Comparison of ENCODE assay signal across 11 mouse cellular contexts in the genomic region with DNA sequence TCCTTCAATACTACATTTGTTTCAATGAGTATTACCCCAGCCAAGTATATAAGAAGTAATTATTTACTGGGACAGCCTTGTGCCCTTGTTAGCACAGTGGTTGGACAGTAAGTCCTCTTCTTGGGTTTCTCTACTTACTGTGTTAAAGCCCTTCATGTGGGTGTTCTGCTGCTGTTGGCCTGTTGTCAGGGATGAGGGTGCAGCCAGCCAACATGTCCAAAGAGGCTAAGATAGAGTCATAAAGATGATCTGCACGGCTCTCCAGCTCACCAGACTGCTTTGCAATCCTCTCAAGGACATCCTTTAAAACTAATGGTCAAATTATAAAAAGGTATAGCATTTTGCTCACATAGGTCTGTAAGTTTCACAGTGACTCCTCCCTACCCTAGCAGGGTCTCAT. TPM values are rescaled to one million over a fixed set of nuclear protein-coding genes. Genes with fewer than 3 reads are reported as not detected.
DNase-seq lines count a peak whose midpoint lies in the region; ATAC-seq and TF ChIP-seq lines count a peak whose summit lies in the region.
"Had no signal": no experiment of that assay in that cellular context is flagged by ENCODE, and none has a peak within 500 bp of the region (broad histone marks: within the 10 kb centered on the region; RNA-seq: fewer than 3 reads in every experiment).

No protein-coding gene starts in this region.

- H3K4me2 ChIP-seq in heart, embryonic 15.5 days, result no peak overlapping the region
- H3K4me2 ChIP-seq in embryonic facial prominence, embryonic 15.5 days (replicated peaks), result no peak overlapping the region
- H3K4me2 ChIP-seq: forebrain, embryonic 15.5 days; neural tube, embryonic 12.5 days had no signal

- peak overlapping the region; percentile 84 for H3K27ac ChIP-seq in heart, embryonic 15.5 days
- H3K27ac ChIP-seq in spleen, adult 2 months (ENCODE audit: insufficient read depth, low read length), result peak overlapping the region; percentile 66; the same call in 1 of the 2 replicates
- H3K27ac ChIP-seq in embryonic facial prominence, embryonic 15.5 days (replicated peaks), result peak overlapping the region; percentile 49; the same call in 1 of the 2 replicates
- H3K27ac ChIP-seq: neural tube, embryonic 12.5 days had no signal

- no peaks in the 10 kb centered on the region for H3K9me3 ChIP-seq in heart, embryonic 15.5 days (replicated peaks)
- no peaks in the 10 kb centered on the region for H3K9me3 ChIP-seq in embryonic facial prominence, embryonic 15.5 days (replicated peaks)
- H3K9me3 ChIP-seq: forebrain, embryonic 15.5 days; hindbrain, embryonic 10.5 days; neural tube, embryonic 12.5 days had no signal

- H3K4me3 ChIP-seq in heart, embryonic 15.5 days, result no peak overlapping the region
- no peak overlapping the region for H3K4me3 ChIP-seq in spleen, adult 2 months (ENCODE audit: extremely low read depth, insufficient read depth, insufficient read length)
- H3K4me3 ChIP-seq in embryonic facial prominence, embryonic 15.5 days (replicated peaks), result no peak overlapping the region
- H3K4me3 ChIP-seq: forebrain, embryonic 15.5 days; hindbrain, embryonic 10.5 days; neural tube, embryonic 12.5 days had no signal

- no peak for TF ChIP-seq POLR2A in spleen, adult 2 months (IDR thresholded peaks at IDR 0.05; ENCODE audit: low read depth, low read length)

- peaks cover 69% of the 10 kb centered on the region for H3K36me3 ChIP-seq in heart, embryonic 15.5 days
- H3K36me3 ChIP-seq in spleen, adult 2 months (ENCODE audit: control insufficient read depth, insufficient read depth, low read length), result peaks cover 31% of the 10 kb centered on the region
- H3K36me3 ChIP-seq in embryonic facial prominence, embryonic 15.5 days, result peaks cover 66% of the 10 kb centered on the region

- no peak for DNase-seq in heart, adult 18-20 months
- no peak for DNase-seq in spleen, adult 2 months (ENCODE audit: low read depth in 1 of 2, low spot score in 2 of 2)
- DNase-seq in spleen, postnatal 36 days (ENCODE audit: low spot score in 2 of 2), result no peak
- DNase-seq in urinary bladder, postnatal 4 days (ENCODE audit: low spot score in 2 of 2), result no peak
- DNase-seq: kidney, postnatal 10 days had no signal

- TF ChIP-seq CTCF in spleen, adult 2 months (IDR thresholded peaks at IDR 0.05; ENCODE audit: extremely low read depth, insufficient read depth, insufficient read length, insufficient replicate concordance), result no peak

- no peaks in the 10 kb centered on the region for H3K27me3 ChIP-seq in heart, embryonic 15.5 days
- no peaks in the 10 kb centered on the region for H3K27me3 ChIP-seq in spleen, adult 2 months (ENCODE audit: control insufficient read depth, insufficient read depth, low read length)
- no peaks in the 10 kb centered on the region for H3K27me3 ChIP-seq in embryonic facial prominence, embryonic 15.5 days
- H3K27me3 ChIP-seq: forebrain, embryonic 15.5 days; neural tube, embryonic 12.5 days had no signal

- WGBS in heart, embryonic 15.5 days, result 44% methylated on average over 1 of the region's 1 CpGs
- WGBS in spleen, adult 2 months, result 64% methylated on average over 1 of the region's 1 CpGs
- 79% methylated on average over 1 of the region's 1 CpGs for WGBS in embryonic facial prominence, embryonic 15.5 days

- no peak overlapping the region for H3K9ac ChIP-seq in heart, embryonic 15.5 days
- no peak overlapping the region for H3K9ac ChIP-seq in embryonic facial prominence, embryonic 15.5 days
- H3K9ac ChIP-seq: forebrain, embryonic 15.5 days; neural tube, embryonic 12.5 days had no signal

- ATAC-seq in heart, embryonic 15.5 days (replicated peaks; ENCODE audit: insufficient number of reproducible peaks, insufficient read depth, low FRiP score, low read depth), result no peak
- no peak for ATAC-seq in embryonic facial prominence, embryonic 15.5 days (ENCODE audit: insufficient number of reproducible peaks, low FRiP score, low TSS enrichment, low read depth)
- ATAC-seq in monocyte, adult 5-6 weeks (replicated peaks; ENCODE audit: insufficient number of reproducible peaks, low FRiP score, low TSS enrichment, poor library complexity, severe bottlenecking), result no peak
- ATAC-seq: forebrain, embryonic 15.5 days had no signal

- H3K4me1 ChIP-seq in heart, embryonic 15.5 days (replicated peaks), result peaks cover 11% of the 10 kb centered on the region; the same call in 1 of the 2 replicates
- peaks cover 8% of the 10 kb centered on the region for H3K4me1 ChIP-seq in spleen, adult 2 months (ENCODE audit: control insufficient read depth, insufficient read depth, insufficient read length)
- no peaks in the 10 kb centered on the region for H3K4me1 ChIP-seq in embryonic facial prominence, embryonic 15.5 days
- H3K4me1 ChIP-seq: forebrain, embryonic 15.5 days; neural tube, embryonic 12.5 days had no signal

RNA-seq across cellular contexts. Expression of gene Cep68, which starts 18.9 kb away (rescaled TPM):
- polyA plus RNA-seq in heart, embryonic 15.5 days (2015; fragmentation: Nextera tagmentation; extraction: Ambion mirVana), result 25.7 and 31.9 TPM in 2 replicates
- 10 to 100 TPM; 38.5 to 43.5 TPM for total RNA-seq in heart, adult 18-20 months (2021)
- polyA plus RNA-seq in spleen, adult 2 months (2012; rRNA removed), result 14.9 and 18.3 TPM in 2 replicates
- 31.1 and 33.2 TPM in 2 replicates for polyA plus RNA-seq in embryonic facial prominence, embryonic 15.5 days (2015; fragmentation: Nextera tagmentation; extraction: Ambion mirVana)
- total RNA-seq in monocyte, adult 5-6 weeks (2017), result 6.1 to 12.7 TPM (median 7.7 TPM) in 3 replicates

RNA-seq across cellular contexts. Expression of gene Rab1a, which starts 29.1 kb away (rescaled TPM):
- polyA plus RNA-seq in heart, embryonic 15.5 days (2015; fragmentation: Nextera tagmentation; extraction: Ambion mirVana), result 191 and 212 TPM in 2 replicates
- 100 to 1,000 TPM; 125 to 136 TPM for total RNA-seq in heart, adult 18-20 months (2021)
- polyA plus RNA-seq in spleen, adult 2 months (2012; rRNA removed), result 21.9 and 25.1 TPM in 2 replicates
- polyA plus RNA-seq in embryonic facial prominence, embryonic 15.5 days (2015; fragmentation: Nextera tagmentation; extraction: Ambion mirVana), result 264 and 287 TPM in 2 replicates
- 128 to 153 TPM (median 143 TPM) in 3 replicates for total RNA-seq in monocyte, adult 5-6 weeks (2017)
